Mouse (Mus musculus): Measurements from ENCODE around the gene Ndfip2.

DNA sequence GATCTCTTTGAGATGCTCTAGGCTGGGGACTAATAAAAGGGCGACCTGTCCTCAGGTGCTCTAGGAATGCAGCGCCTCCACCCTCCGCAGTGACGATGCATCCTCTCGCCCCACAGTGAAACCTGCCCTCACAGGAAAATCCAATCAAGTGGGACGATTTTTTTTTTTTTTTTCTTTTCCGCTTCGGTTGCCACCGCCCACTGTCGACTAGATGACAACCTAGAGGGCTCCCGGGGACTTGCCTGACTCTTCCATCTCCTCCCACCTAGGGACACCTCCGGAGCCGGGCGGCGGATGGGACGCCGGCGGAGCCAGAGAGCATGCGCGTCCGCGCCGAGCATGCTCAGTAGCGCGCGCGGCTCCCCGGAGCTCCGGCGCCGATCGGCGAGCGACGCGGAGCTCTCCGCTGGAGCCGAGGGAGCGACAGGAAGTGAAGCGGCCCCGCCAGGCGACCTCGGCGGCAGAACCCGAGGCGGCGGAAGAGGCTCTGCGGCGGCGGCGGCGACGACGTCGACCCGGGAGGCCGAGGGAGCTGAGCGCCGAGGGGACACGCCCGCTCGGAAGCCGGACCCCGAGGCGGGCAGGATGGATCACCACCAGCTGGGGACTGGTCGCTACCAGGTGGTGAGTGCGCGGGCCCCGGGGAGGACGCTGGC, at the start of gene Ndfip2:
- no peak for TF ChIP-seq CTCF (IDR thresholded peaks at IDR 0.05; ENCODE audit: borderline replicate concordance, insufficient read depth, low read depth, low read length)
- peak; percentile 72 for TF ChIP-seq POLR2A (IDR thresholded peaks at IDR 0.05; ENCODE audit: borderline replicate concordance, insufficient read depth, low read length)
